Mouse (Mus musculus): ENCODE data around the gene Crb3.

DNA sequence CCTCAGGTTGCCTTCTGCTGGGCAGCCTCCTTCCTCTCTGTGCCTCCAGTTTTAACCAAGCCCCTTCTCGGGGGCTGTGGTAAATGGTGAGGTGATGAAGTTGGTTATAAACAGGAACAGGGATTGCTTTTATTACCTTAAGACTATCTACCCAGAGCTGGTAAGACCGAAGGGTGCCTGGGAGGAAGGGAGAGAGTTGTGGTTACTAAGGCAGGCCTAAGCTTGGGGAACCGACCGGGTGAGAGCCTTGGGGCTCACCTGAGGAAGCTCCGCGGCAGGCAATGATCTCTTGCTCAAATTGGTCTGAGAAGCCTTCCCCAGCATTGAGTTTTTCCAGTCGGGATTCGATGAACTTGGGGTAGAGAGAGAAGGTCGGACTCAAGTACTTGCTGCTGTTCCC, 11.4 kb downstream of the Crb3 start:
- TF ChIP-seq POLR2A (IDR thresholded peaks at IDR 0.05; ENCODE audit: insufficient read length, low read depth) (no peak), USF1 (IDR thresholded peaks at IDR 0.05; ENCODE audit: low read depth) (no peak), MAX (IDR thresholded peaks at IDR 0.05; ENCODE audit: low read depth) (no peak), MYOD1 (IDR thresholded peaks at IDR 0.05; ENCODE audit: control insufficient read depth in 1 of 3, insufficient read length in 2 of 3, low read depth in 2 of 3) (no peak), CEBPB (IDR thresholded peaks at IDR 0.05; ENCODE audit: insufficient read depth, poor library complexity, severe bottlenecking) (no peak), TCF12 (IDR thresholded peaks at IDR 0.05; ENCODE audit: insufficient read depth, poor library complexity, severe bottlenecking) (no peak), TCF3 (IDR thresholded peaks at IDR 0.05; ENCODE audit: insufficient read length, low read depth) (no peak)

Data from myocyte (in vitro differentiated cells).